Mouse (Mus musculus): ENCODE data around the gene Olfr937.

Olfr937 gene

DNA sequence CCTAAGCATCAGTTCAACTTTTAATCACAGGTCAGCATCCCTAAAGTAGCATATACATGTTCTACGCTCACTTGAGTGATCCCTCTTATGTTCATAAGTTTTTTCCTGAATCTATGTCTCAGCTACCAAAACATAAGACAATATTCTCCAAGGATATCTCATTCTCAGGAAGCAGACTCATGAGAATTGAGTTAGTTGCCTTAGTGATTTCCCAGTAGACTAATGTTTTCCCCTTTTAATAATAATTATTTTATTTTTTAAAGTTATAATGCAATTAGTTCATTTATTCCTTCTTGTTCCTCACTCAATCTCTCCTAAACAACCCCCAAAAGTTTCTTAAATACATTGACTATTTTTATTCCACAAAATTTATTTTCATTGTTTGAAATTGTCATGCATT is at the start of gene Olfr937:
Olfr937 (minus strand) TSS at position 101 of the 400 bp plus-strand sequence.
- no peak for DNase-seq (ENCODE audit: low read depth, low spot score)

DNA sequence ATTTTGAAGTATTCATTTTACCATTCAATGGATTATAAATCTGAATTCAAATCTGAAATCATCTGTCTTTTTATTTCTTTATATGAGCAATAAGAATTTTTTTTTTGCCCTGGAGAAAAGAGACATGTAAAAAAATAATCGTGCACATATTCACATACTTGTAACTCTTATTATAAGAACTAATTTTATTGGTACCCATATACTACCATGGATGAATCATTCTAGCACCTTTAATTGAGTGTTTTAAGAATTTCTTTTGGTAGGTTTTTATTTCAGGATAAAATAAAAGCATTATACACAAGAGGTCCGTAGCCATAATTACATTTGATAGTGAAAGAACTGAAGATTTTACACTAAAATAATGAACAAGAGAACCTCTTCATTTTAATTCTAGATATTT is 14.0 kb upstream of the Olfr937 start, which contains the start of gene Olfr938:
Olfr938 (minus strand) TSS at position 101 of the 400 bp plus-strand sequence.
- DNase-seq (ENCODE audit: low read depth, low spot score), result no peak

DNA sequence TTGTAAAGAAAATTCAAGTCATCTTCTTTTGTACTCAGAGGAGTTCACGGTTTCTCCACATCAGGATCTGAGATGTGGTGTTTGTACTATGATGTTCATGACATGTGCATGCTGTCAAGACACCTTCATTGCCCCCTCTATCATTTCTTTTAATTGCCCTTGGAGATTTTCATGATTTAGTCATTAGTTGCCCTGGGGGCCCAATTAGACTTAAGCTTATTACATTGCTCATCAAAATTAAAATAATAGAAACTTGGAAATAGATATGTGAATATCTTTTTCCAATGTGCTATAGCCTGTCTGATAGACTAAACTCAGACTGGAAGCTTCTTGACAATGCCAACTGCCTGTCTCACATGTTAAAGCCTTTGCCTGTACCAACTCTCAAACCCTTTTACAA is 41.5 kb downstream of the Olfr937 start, which contains the start of gene Olfr146:
Olfr146 (minus strand) TSS at position 101 of the 400 bp plus-strand sequence.
- no peak for DNase-seq (ENCODE audit: low read depth, low spot score)
